Mouse (Mus musculus): ENCODE results near the gene Crocc.

- TF ChIP-seq CTCF (IDR thresholded peaks at IDR 0.05; ENCODE audit: borderline replicate concordance, insufficient read depth, low read depth, low read length) (no peak), POLR2A (IDR thresholded peaks at IDR 0.05; ENCODE audit: borderline replicate concordance, insufficient read depth, low read length) (no peak)
Measured at GRCm38 (mm10) chr4:141020811-141021613, 39.3 kb downstream of the Crocc start.

Data from cerebellum, adult 2 months (tissue).